Mouse (Mus musculus) limb, embryonic 15.5 days (tissue): ENCODE results near the gene Ssc4d. TPM values are rescaled to one million over a fixed set of nuclear protein-coding genes. Genes with fewer than 3 reads are reported as not detected.

Experiments used
- ATAC-seq: fragments of 200-750 bp; cut with Nextera tagmentation; 2 replicates; pipeline ENCODE4 v1.8.0; 2017; ENCODE audit warnings: low read depth, moderate TSS enrichment; ENCODE audit not compliant: insufficient number of reproducible peaks, low FRiP score, low TSS enrichment
- H3K27ac ChIP-seq: fragments of 300-500 bp; sonication (generic); 2 replicates; pipeline ENCODE4 v1.5.1; 2015; ENCODE audit warnings: moderate library complexity, mild to moderate bottlenecking, inconsistent platforms
- H3K27me3 ChIP-seq: fragments of 300-500 bp; sonication (generic); 2 replicates; pipeline ENCODE4 v1.6.1; 2015; ENCODE audit warnings: inconsistent platforms
- H3K36me3 ChIP-seq: fragments of 300-500 bp; sonication (generic); 2 replicates; pipeline ENCODE4 v1.6.1; 2015; ENCODE audit warnings: inconsistent platforms
- H3K4me1 ChIP-seq: fragments of 300-500 bp; sonication (generic); 2 replicates; pipeline ENCODE4 v1.6.1; 2015; ENCODE audit warnings: inconsistent platforms
- H3K4me2 ChIP-seq: fragments of 300-500 bp; sonication (generic); 2 replicates; pipeline ENCODE4 v1.6.1; 2015; ENCODE audit warnings: mild to moderate bottlenecking, inconsistent platforms
- H3K4me3 ChIP-seq: fragments of 300-500 bp; sonication (generic); 2 replicates; pipeline ENCODE4 v1.5.1; 2015; ENCODE audit warnings: mild to moderate bottlenecking, inconsistent platforms
- H3K9ac ChIP-seq: fragments of 300-500 bp; sonication (generic); 2 replicates; pipeline ENCODE4 v1.6.1; 2015; ENCODE audit warnings: inconsistent platforms
- H3K9me3 ChIP-seq: fragments of 300-500 bp; sonication (generic); 2 replicates; pipeline ENCODE4 v1.6.1; 2016; ENCODE audit warnings: inconsistent platforms
- WGBS: fragments of 180-500 bp; shearing (Covaris S2); methylation state at CpG from one replicate; pipeline ENCODE4 v1.1.7; 2015; 5-methylcytosine and 5-hydroxymethylcytosine counted together
- polyA plus RNA-seq: library from polyadenylated mRNA; unstranded; fragments of >200 nt; fragmentation: Nextera tagmentation; extraction: Ambion mirVana; gene quantifications from 2 replicates; pipeline ENCODE4 v1.2.1, GENCODE M21; 2015

The Ssc4d gene
- polyA plus RNA-seq, 1 experiment from 2014 or later, result 2.1 TPM

- ATAC-seq, result no peak
- Histone ChIP-seq H3K27me3 (no peaks in the 10 kb centered on the region), H3K4me3 (no peak overlapping the region), H3K27ac (no peak overlapping the region), H3K9ac (no peak overlapping the region), H3K4me1 (no peaks in the 10 kb centered on the region), H3K9me3 (no peaks in the 10 kb centered on the region), H3K36me3 (no peaks in the 10 kb centered on the region), H3K4me2 (no peak overlapping the region)
- WGBS, result 87% methylated on average over 7 of the region's 7 CpGs
Measured at GRCm38 (mm10) chr5:135971876-135972275, 2.5 kb downstream of the Ssc4d start.

- peaks cover 6% of the 10 kb centered on the region for H3K4me1 ChIP-seq
- no peaks in the 10 kb centered on the region for H3K9me3 ChIP-seq
- 0 out of 2 replicates have a peak, but pooled peaks have one; percentile 2 for ATAC-seq
- no peaks in the 10 kb centered on the region for H3K27me3 ChIP-seq
- no peak overlapping the region for H3K4me2 ChIP-seq
- 73% methylated on average over 6 of the region's 6 CpGs for WGBS
- no peak overlapping the region for H3K9ac ChIP-seq
- H3K36me3 ChIP-seq, result no peaks in the 10 kb centered on the region
- H3K27ac ChIP-seq, result no peak overlapping the region
- no peak overlapping the region for H3K4me3 ChIP-seq
Measured at GRCm38 (mm10) chr5:135970247-135970646, 4.1 kb downstream of the Ssc4d start.

- H3K27me3 ChIP-seq, result no peaks in the 10 kb centered on the region
- H3K4me2 ChIP-seq, result no peak overlapping the region
- ATAC-seq, result no peak
- no peak overlapping the region for H3K4me3 ChIP-seq
- H3K9ac ChIP-seq, result no peak overlapping the region
- H3K9me3 ChIP-seq, result no peaks in the 10 kb centered on the region
- H3K36me3 ChIP-seq, result no peaks in the 10 kb centered on the region
- WGBS, result 64% methylated on average over 1 of the region's 1 CpGs
- no peak overlapping the region for H3K27ac ChIP-seq
- H3K4me1 ChIP-seq, result peaks cover 10% of the 10 kb centered on the region
Measured at GRCm38 (mm10) chr5:135968781-135969180, 5.5 kb downstream of the Ssc4d start.

GRCm38 (mm10) chr5:135966866-135967265 lies 7.5 kb downstream of the Ssc4d start:
- no peaks in the 10 kb centered on the region for H3K9me3 ChIP-seq
- H3K27ac ChIP-seq, result no peak overlapping the region
- 67% methylated on average over 9 of the region's 9 CpGs for WGBS
- no peak overlapping the region for H3K9ac ChIP-seq
- no peaks in the 10 kb centered on the region for H3K36me3 ChIP-seq
- H3K4me2 ChIP-seq, result no peak overlapping the region
- ATAC-seq, result no peak
- peaks cover 18% of the 10 kb centered on the region for H3K4me1 ChIP-seq
- H3K4me3 ChIP-seq, result no peak overlapping the region
- H3K27me3 ChIP-seq, result no peaks in the 10 kb centered on the region

GRCm38 (mm10) chr5:135965501-135965930 lies 8.8 kb downstream of the Ssc4d start:
- no peak overlapping the region for H3K27ac ChIP-seq
- no peak overlapping the region for H3K9ac ChIP-seq
- peak overlapping the region; percentile 28 for H3K4me3 ChIP-seq
- H3K9me3 ChIP-seq, result no peaks in the 10 kb centered on the region
- peak overlapping the region; percentile 54 for H3K4me2 ChIP-seq
- H3K4me1 ChIP-seq, result peaks cover 22% of the 10 kb centered on the region
- H3K27me3 ChIP-seq, result no peaks in the 10 kb centered on the region
- H3K36me3 ChIP-seq, result no peaks in the 10 kb centered on the region
- ATAC-seq, result no peak
- 9% methylated on average over 24 of the region's 24 CpGs for WGBS

DNA sequence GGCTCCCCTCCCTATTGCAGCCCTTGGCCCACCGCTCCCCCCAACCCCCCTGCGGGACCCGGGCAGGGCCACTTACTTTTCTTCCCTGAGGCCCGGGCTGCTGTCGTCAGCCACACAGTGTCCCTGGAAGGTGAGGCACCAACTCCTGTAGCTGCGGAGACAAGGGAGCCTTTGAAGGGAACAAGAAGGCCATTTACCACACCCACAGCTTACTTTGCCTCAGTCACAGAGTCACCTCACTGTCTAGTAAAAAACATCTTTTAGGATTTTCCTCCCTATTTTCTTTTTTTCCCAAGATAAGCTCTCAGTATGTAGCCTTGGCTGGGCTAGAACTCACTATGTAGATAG lies 11.1 kb downstream of the Ssc4d start:
- WGBS, result 6% methylated on average over 6 of the region's 6 CpGs
- peak overlapping the region; percentile 97 for H3K27ac ChIP-seq
- H3K9ac ChIP-seq, result peak overlapping the region; percentile 89
- peak overlapping the region; percentile 68 for H3K4me3 ChIP-seq
- peak overlapping the region; percentile 95 for H3K4me2 ChIP-seq
- no peaks in the 10 kb centered on the region for H3K36me3 ChIP-seq
- no peak for ATAC-seq
- H3K27me3 ChIP-seq, result no peaks in the 10 kb centered on the region
- no peaks in the 10 kb centered on the region for H3K9me3 ChIP-seq
- peaks cover 24% of the 10 kb centered on the region for H3K4me1 ChIP-seq

DNA sequence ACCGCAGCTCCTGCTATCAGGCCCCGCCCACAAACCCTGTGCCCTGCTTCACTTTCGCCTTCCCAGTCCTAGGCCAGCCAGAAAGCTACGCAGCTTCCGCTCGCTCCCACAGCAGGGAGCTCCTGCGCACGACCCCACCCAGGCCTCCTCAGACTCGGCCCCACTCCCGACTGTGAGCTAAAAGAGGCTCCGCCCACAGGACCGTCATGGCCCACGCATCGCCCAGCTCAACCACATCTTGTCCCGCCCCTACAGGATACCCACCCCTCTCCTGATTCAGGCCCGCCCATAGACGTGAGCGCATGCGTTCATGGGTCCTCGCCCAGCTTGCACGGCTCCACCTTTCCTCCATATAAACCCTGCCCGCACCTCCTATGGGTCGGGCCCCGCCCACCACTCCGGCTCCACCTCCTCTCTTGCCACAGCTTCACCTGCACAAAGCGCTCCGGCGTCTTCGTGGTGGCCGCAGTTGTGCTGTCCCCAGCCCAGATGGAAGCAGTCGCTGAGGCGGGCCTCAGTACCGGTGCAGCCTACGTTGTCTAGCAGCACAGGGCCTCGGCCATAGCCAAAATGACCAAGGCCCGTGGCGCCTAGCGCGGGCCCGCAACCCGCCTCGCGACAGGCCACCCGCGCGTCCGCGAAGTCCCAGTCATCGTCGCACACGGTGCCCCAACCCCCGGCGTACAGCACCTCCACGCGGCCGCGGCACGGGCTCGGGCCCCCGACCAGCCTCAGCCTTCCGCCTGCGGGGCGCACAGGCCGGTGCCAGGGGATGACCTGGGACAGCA lies 11.6 kb downstream of the Ssc4d start:
- Histone ChIP-seq H3K27me3 (no peaks in the 10 kb centered on the region), H3K9me3 (no peaks in the 10 kb centered on the region), H3K36me3 (no peaks in the 10 kb centered on the region), H3K4me2 (peak overlapping the region; percentile 95), H3K27ac (peak overlapping the region; percentile 97), H3K4me3 (peak overlapping the region; percentile 68), H3K9ac (peak overlapping the region; percentile 89), H3K4me1 (peaks cover 27% of the 10 kb centered on the region)
- peak; percentile 96 for ATAC-seq
- under 1% methylated on average over 64 of the region's 64 CpGs for WGBS

DNA sequence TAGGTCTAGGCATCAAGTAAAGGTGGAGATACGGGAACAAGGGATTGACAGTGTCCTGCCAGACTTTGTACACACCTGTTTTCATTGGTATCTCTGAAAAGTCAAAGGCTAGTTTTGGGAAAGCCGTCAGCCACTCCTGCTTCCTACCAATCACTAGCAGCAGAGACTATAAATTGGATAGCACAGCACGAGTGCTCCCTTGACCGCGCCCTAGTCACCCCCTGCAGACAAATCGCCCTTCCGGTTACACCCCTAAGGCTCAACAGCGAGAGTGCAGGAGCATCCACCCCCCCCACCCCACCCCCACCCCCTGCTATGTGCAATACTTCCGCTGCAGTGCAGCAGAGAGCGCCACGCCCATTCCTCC lies 12.2 kb downstream of the Ssc4d start:
- H3K27ac ChIP-seq, result peak overlapping the region; percentile 97
- WGBS, result 0% methylated on average over 11 of the region's 11 CpGs
- no peak for ATAC-seq

DNA sequence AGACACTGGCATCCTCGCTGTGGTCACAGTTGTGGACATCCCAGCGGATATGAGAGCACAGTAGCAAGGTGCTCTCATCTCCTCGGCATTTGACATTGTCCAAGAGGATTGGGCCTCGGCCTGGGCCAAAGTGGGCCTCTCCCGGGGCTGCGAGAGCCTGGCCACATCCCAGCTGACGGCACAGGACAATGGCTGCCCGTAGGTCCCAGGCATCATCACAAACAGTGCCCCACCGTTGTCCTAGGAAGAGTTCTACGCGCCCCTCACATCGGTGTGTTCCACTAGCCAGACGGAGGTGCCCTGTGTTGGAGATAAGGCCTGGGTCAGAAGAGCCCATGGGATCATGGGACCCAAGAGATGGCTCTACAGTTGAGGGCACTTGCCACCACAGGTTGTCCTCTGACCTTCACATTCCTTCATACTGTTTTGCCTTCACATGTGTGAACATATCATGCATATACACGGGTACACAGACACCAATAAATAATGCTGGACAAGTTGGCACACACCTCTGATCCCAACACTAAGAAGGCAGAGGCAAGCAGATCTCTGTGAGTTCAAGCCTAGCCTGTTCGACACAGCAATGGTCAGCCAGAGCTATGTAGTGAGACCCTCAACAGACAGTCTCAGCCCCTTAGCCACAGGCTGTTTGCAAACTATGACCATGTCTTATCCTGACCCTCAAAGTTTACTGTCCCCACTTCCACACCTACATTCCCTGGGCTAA lies 13.3 kb downstream of the Ssc4d start:
- no peak overlapping the region; the same call in 1 of the 2 replicates for H3K4me2 ChIP-seq
- H3K4me3 ChIP-seq, result no peak overlapping the region
- no peaks in the 10 kb centered on the region for H3K27me3 ChIP-seq
- H3K9ac ChIP-seq, result no peak overlapping the region
- no peaks in the 10 kb centered on the region for H3K9me3 ChIP-seq
- H3K4me1 ChIP-seq, result peaks cover 35% of the 10 kb centered on the region
- WGBS, result 95% methylated on average over 15 of the region's 15 CpGs
- ATAC-seq, result no peak
- peak overlapping the region; percentile 97; the same call in 1 of the 2 replicates for H3K27ac ChIP-seq
- no peaks in the 10 kb centered on the region for H3K36me3 ChIP-seq

More for the DNA sequence above, 12.2 kb downstream of the Ssc4d start:
- Histone ChIP-seq H3K4me1 (peaks cover 29% of the 10 kb centered on the region), H3K4me2 (peak overlapping the region; percentile 95), H3K27me3 (no peaks in the 10 kb centered on the region), H3K4me3 (peak overlapping the region; percentile 68), H3K36me3 (no peaks in the 10 kb centered on the region), H3K9ac (no peak overlapping the region), H3K9me3 (no peaks in the 10 kb centered on the region)

- H3K27ac ChIP-seq, result no peak overlapping the region
- H3K4me2 ChIP-seq, result no peak overlapping the region
- 87% methylated on average over 7 of the region's 7 CpGs for WGBS
- no peaks in the 10 kb centered on the region for H3K9me3 ChIP-seq
- H3K36me3 ChIP-seq, result no peaks in the 10 kb centered on the region
- no peaks in the 10 kb centered on the region for H3K27me3 ChIP-seq
- H3K9ac ChIP-seq, result no peak overlapping the region
- H3K4me3 ChIP-seq, result no peak overlapping the region
- ATAC-seq, result no peak
- peaks cover 25% of the 10 kb centered on the region for H3K4me1 ChIP-seq
Measured at GRCm38 (mm10) chr5:135959911-135960310, 14.4 kb downstream of the Ssc4d start.

GRCm38 (mm10) chr5:135958367-135958766 lies 16.0 kb downstream of the Ssc4d start:
- Histone ChIP-seq H3K36me3 (no peaks in the 10 kb centered on the region), H3K27ac (peak overlapping the region; percentile 82), H3K9me3 (no peaks in the 10 kb centered on the region), H3K9ac (no peak overlapping the region), H3K27me3 (no peaks in the 10 kb centered on the region), H3K4me3 (no peak overlapping the region), H3K4me1 (peaks cover 23% of the 10 kb centered on the region), H3K4me2 (peak overlapping the region; percentile 47; the same call in 1 of the 2 replicates)
- WGBS, result 89% methylated on average over 4 of the region's 4 CpGs
- no peak for ATAC-seq
